Mouse (Mus musculus): ENCODE measurements around the gene Siglecf.

The Siglecf gene

DNA sequence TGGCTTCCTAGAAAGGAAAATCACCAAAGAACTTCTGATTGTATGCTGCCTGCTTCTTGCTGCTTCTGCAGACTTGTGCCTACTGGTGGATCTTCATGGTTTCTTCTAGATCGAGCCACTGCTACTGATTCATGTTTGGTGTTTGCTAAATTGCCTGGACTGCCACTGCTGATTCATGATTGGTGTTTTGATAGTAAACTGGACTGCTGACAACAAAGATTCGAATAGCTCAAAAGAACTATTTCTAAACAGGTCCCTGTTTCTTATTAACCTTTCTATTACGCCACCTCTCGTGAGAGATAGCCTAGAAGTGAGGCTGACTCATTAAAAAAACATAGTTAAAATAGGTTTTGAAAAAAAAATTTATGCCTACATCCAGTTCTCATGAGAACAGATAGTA, 10.9 kb downstream of the Siglecf start:
- peak in 1 of 2 experiments; percentile 3 for DNase-seq (ENCODE audit: low spot score in 2 of 2)

DNA sequence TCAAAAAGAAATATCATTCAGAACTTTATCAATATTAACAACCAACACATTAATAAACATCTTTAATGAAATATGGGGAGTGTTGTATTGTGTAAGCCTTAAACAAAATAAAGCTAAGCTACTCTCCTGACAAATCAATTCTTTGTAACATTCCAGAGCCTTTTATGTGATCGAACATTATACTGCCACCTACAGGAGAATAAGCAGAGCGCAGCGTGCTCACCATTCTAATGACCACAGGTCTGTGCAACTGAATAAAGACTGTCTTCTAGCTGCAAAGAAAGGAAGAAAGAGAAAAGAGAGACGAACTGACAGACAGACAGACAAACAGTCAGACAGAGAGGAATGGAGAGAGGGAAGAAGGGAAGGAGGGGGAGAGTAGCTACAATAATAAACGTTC, 27.1 kb downstream of the Siglecf start:
- no peak for DNase-seq (ENCODE audit: low spot score in 2 of 2)

DNA sequence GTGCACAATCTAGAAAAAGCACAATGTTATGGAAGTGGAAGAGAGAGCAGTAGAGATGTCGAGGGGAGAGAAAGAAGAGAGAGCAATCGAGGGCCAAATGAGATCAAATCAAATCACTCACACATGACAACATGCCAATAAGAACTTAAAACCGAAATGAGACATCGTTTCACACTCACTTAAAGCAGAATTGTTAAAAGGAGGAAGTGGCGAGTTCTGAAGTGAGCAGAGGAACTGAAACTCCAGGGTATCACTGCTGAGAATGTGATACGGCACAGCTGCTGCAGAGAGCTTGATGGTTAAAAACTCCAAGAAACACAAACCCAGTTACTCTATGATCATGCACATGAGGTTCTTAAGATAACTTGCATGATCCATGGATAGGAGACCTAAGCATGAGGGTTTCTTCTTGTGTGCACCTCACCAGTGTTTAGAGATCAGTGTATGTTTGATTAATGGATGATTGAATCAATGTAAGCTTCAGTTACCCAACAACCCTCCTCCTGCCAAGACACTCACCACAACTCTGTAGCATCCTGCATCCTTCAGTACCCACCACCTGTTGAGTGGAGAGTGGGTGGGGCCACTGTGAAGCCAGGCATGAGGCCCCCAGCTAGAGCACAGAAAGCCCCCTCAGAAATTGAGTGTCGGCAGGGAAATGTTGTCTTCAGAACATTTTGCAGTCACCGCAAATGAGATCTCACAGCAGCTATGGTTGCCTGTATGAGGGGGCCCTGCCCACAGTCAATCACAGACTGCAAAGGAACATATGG, 41.4 kb downstream of the Siglecf start:
- no peak for DNase-seq (ENCODE audit: low spot score in 2 of 2)

DNA sequence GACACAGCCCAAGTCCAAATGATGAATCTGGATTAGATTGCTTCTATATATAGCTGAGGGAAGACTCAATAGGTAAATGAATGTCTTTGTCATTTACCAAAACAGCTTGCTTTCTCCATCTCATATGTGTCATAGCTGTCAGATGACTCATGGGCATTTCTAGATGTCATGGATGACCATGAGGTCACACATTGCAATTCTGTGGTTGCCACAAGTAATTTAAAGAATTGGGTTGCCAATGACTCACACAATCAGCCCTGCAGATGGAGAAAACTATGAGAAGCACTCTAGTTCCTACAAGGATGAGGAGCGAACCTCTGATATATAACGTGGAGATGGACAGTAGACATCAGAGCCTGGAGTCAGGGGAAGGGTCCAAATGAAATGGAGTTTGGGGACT, 48.4 kb downstream of the Siglecf start:
- no peak for DNase-seq (ENCODE audit: low spot score in 2 of 2)

DNA sequence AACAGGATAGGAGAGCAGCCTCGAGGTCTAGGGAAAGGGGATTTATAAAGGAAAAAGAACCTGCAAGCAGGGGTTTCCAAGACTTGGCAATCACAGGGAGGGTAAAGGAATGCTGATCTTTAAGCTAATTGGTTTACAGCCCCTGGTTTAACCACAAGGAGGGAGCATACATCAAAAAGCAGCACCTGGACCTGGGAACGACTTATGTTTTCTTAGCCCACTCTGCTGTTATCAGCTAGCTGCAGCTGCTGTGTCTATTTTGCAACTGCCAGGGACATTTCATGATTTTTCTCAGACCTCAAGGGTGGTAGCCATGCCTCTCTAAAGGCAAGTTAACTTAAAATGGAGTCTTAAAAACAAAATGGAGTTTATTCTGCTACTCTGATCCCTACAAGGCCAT, 51.6 kb downstream of the Siglecf start:
- no peak for DNase-seq (ENCODE audit: low spot score in 2 of 2)

DNA sequence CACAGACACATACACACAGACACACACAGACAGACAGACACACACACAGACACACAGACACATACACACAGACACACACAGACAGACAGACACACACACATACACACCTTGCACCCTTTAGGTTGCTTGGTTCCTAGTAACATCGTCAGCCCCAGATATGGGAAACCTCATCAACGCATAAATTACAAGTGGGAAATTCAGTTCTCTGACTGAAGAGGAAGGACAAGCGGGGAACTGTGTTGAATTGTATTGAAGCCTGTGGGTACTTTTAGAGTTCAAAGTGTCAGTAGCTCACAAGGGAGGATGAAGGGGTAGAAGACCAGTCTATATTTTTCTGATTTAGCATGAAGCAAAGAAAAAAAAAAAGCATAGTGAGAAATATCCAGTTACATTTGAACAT, 56.4 kb downstream of the Siglecf start:
- DNase-seq (ENCODE audit: low spot score in 2 of 2): no peak

DNA sequence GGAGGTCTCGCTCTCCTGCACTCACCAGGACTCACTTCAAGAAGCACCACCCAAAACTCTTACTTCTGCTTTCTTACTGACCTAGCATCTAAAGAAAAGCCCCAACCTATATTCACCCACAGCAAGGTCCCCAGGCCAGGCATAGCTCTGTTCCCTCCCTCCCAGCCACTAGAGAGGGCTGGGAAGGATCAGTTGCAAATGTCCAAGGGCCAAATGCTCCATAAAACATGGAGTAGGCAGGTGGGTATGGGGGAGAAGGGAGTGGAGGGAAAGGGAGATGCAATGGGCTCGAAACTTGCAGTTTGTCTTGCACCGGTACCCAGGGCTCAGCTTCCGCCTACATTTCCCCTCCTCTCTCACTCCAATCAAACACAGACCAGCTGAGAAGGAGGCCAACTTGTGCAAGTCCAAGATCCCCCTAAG, 57.0 kb downstream of the Siglecf start, which contains the start of gene Siglecg:
TSS of gene Siglecg (plus strand) at position 74 of the 423 bp plus-strand sequence.
- DNase-seq (ENCODE audit: low spot score in 2 of 2): no peak

DNA sequence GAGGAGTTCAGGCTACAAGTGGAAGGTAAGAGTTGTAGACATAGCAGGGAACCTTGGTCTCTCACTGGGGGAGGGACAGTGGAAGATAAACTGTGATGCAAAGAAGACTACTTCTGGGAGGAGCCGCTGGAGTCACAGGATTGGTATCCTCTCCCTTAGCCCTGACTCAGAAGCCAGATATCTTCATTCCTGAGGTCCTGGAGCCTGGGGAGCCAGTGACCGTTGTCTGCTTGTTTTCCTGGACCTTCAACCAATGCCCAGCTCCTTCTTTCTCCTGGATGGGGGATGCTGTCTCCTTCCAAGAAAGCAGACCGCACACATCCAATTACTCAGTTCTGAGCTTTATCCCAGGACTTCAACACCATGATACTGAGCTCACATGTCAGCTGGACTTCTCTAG, 57.9 kb downstream of the Siglecf start:
- no peak for DNase-seq (ENCODE audit: low spot score in 2 of 2)
